Mouse (Mus musculus): ENCODE measurements around the gene Robo1. TPM values are rescaled to one million over a fixed set of nuclear protein-coding genes. Genes with fewer than 3 reads are reported as not detected.

The Robo1 gene
- polyA plus RNA-seq, 1 experiment from 2014 or later: 58.1 TPM

- H3K4me2 ChIP-seq (ENCODE audit: low read length): no peak overlapping the region
- no peak overlapping the region for H3K4me3 ChIP-seq (replicated peaks; ENCODE audit: low read length)
- no peaks in the 10 kb centered on the region for H3K36me3 ChIP-seq (ENCODE audit: control insufficient read depth, insufficient read depth)
- no peaks in the 10 kb centered on the region; the same call in 1 of the 2 replicates for H3K4me1 ChIP-seq (replicated peaks; ENCODE audit: control insufficient read depth, insufficient read depth, low read length)
- no peak overlapping the region for H3K27ac ChIP-seq (ENCODE audit: low read length)
- no peaks in the 10 kb centered on the region for H3K27me3 ChIP-seq (replicated peaks; ENCODE audit: control insufficient read depth, insufficient read depth, low read length)
- no peak overlapping the region for H3K9ac ChIP-seq (replicated peaks; ENCODE audit: low read depth, low read length)
- WGBS: 83% methylated on average over 11 of the region's 11 CpGs
- ATAC-seq: no peak
- H3K9me3 ChIP-seq (ENCODE audit: control insufficient read depth, low read length): no peaks in the 10 kb centered on the region
These were observed 370.9 kb downstream of the Robo1 start for GRCm38 (mm10) chr16:72678947-72679558.

- Histone ChIP-seq H3K27ac (ENCODE audit: low read length) (no peak overlapping the region), H3K4me3 (replicated peaks; ENCODE audit: low read length) (no peak overlapping the region), H3K9me3 (ENCODE audit: control insufficient read depth, low read length) (no peaks in the 10 kb centered on the region), H3K36me3 (ENCODE audit: control insufficient read depth, insufficient read depth) (no peaks in the 10 kb centered on the region), H3K9ac (replicated peaks; ENCODE audit: low read depth, low read length) (no peak overlapping the region), H3K27me3 (replicated peaks; ENCODE audit: control insufficient read depth, insufficient read depth, low read length) (no peaks in the 10 kb centered on the region), H3K4me2 (ENCODE audit: low read length) (no peak overlapping the region), H3K4me1 (replicated peaks; ENCODE audit: control insufficient read depth, insufficient read depth, low read length) (0 out of 2 replicates have a peak, but pooled peaks cover 2% of the 10 kb centered on the region)
- ATAC-seq: no peak
- WGBS: 60% methylated on average over 6 of the region's 6 CpGs
These were observed 377.7 kb downstream of the Robo1 start for GRCm38 (mm10) chr16:72685604-72686479.

- no peak for ATAC-seq
- H3K4me1 ChIP-seq (replicated peaks; ENCODE audit: control insufficient read depth, insufficient read depth, low read length): 0 out of 2 replicates have a peak, but pooled peaks cover 2% of the 10 kb centered on the region
- WGBS: 70% methylated on average over 11 of the region's 11 CpGs
- H3K27ac ChIP-seq (ENCODE audit: low read length): no peak overlapping the region
- no peak overlapping the region for H3K4me2 ChIP-seq (ENCODE audit: low read length)
- no peak overlapping the region for H3K9ac ChIP-seq (replicated peaks; ENCODE audit: low read depth, low read length)
- no peaks in the 10 kb centered on the region for H3K9me3 ChIP-seq (ENCODE audit: control insufficient read depth, low read length)
- H3K36me3 ChIP-seq (ENCODE audit: control insufficient read depth, insufficient read depth): no peaks in the 10 kb centered on the region
- no peaks in the 10 kb centered on the region for H3K27me3 ChIP-seq (replicated peaks; ENCODE audit: control insufficient read depth, insufficient read depth, low read length)
- H3K4me3 ChIP-seq (replicated peaks; ENCODE audit: low read length): no peak overlapping the region
These were observed 378.5 kb downstream of the Robo1 start for GRCm38 (mm10) chr16:72686480-72687053.

DNA sequence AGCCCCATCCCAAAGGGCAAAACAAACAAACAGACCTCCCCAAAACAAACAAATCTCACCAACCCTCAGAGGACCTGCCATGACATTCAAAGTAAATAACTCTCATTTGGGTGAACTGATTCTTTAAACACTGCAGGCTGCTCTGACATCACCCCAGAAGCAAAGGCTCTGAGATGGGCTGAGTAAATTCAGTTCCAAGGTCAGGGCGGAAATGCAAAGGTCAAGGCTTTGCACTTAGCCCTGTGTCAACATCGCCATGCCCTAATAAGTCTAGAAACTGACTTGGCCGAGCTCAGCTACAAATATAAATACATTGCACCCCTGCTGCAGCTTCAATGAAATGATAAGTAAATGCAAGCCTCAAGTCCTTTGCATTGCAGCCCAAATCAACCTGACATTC, 379.5 kb downstream of the Robo1 start:
- Histone ChIP-seq H3K27me3 (replicated peaks; ENCODE audit: control insufficient read depth, insufficient read depth, low read length) (no peaks in the 10 kb centered on the region), H3K9ac (replicated peaks; ENCODE audit: low read depth, low read length) (no peak overlapping the region), H3K36me3 (ENCODE audit: control insufficient read depth, insufficient read depth) (no peaks in the 10 kb centered on the region), H3K9me3 (ENCODE audit: control insufficient read depth, low read length) (no peaks in the 10 kb centered on the region), H3K27ac (ENCODE audit: low read length) (no peak overlapping the region), H3K4me1 (replicated peaks; ENCODE audit: control insufficient read depth, insufficient read depth, low read length) (0 out of 2 replicates have a peak, but pooled peaks cover 2% of the 10 kb centered on the region), H3K4me2 (ENCODE audit: low read length) (no peak overlapping the region), H3K4me3 (replicated peaks; ENCODE audit: low read length) (no peak overlapping the region)
- WGBS: 72% methylated on average over 3 of the region's 3 CpGs
- ATAC-seq: no peak

DNA sequence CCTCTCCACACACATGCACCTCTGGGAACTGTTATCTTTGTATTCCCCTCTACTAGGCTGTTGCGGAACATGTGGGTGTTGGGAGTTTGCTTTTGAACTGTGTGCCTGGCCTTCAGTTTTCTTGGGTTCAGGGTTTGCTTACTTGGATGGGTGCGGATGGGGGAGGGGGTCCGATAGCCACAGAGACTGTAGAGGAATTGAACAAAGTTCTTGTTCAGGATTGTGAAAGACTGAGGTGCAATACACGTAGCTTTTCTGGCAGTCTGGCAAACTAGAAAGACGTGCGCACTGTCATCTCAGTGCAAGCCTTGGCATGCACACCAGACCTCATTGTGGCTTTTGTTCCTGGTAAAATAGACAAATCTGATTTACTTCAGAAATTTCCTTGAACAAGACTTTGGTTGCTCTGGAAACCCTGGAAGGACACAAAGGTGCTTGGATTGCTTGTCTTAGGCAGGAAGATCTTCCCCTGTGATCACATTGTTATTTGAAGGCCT, 380.1 kb downstream of the Robo1 start:
- H3K4me2 ChIP-seq (ENCODE audit: low read length): no peak overlapping the region
- no peak overlapping the region for H3K4me3 ChIP-seq (replicated peaks; ENCODE audit: low read length)
- H3K27me3 ChIP-seq (replicated peaks; ENCODE audit: control insufficient read depth, insufficient read depth, low read length): no peaks in the 10 kb centered on the region
- ATAC-seq: no peak
- WGBS: 67% methylated on average over 6 of the region's 6 CpGs
- H3K36me3 ChIP-seq (ENCODE audit: control insufficient read depth, insufficient read depth): no peaks in the 10 kb centered on the region
- no peaks in the 10 kb centered on the region for H3K9me3 ChIP-seq (ENCODE audit: control insufficient read depth, low read length)
- H3K27ac ChIP-seq (ENCODE audit: low read length): no peak overlapping the region
- peaks cover 5% of the 10 kb centered on the region for H3K4me1 ChIP-seq (replicated peaks; ENCODE audit: control insufficient read depth, insufficient read depth, low read length)
- no peak overlapping the region for H3K9ac ChIP-seq (replicated peaks; ENCODE audit: low read depth, low read length)

DNA sequence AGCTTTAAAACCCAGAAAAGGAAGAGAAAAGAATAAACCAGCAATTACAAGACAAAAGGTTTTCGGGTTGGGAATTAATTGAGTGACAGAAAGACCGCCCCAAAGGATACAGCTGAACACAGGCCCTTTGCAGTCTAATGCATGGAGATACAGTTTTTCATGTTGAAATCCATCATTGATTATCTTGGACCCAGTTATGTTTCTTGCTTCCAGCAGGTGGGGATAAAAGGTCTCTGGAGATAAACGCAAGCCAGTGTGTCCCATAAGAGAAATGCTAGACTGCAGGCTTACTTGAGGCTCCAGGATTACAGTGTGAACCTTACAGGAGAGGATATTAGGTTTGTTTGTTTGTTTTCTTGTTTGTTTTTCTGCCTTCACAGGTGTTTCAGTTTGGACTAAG, 383.8 kb downstream of the Robo1 start:
- no peak overlapping the region for H3K9ac ChIP-seq (replicated peaks; ENCODE audit: low read depth, low read length)
- peak; percentile 51; the same call in 1 of the 2 replicates for ATAC-seq
- no peak overlapping the region for H3K27ac ChIP-seq (ENCODE audit: low read length)
- no peaks in the 10 kb centered on the region for H3K9me3 ChIP-seq (ENCODE audit: control insufficient read depth, low read length)
- WGBS: 16% methylated on average over 3 of the region's 3 CpGs
- H3K4me3 ChIP-seq (replicated peaks; ENCODE audit: low read length): no peak overlapping the region
- peaks cover 12% of the 10 kb centered on the region for H3K4me1 ChIP-seq (replicated peaks; ENCODE audit: control insufficient read depth, insufficient read depth, low read length)
- no peaks in the 10 kb centered on the region for H3K36me3 ChIP-seq (ENCODE audit: control insufficient read depth, insufficient read depth)
- no peak overlapping the region for H3K4me2 ChIP-seq (ENCODE audit: low read length)
- H3K27me3 ChIP-seq (replicated peaks; ENCODE audit: control insufficient read depth, insufficient read depth, low read length): no peaks in the 10 kb centered on the region

DNA sequence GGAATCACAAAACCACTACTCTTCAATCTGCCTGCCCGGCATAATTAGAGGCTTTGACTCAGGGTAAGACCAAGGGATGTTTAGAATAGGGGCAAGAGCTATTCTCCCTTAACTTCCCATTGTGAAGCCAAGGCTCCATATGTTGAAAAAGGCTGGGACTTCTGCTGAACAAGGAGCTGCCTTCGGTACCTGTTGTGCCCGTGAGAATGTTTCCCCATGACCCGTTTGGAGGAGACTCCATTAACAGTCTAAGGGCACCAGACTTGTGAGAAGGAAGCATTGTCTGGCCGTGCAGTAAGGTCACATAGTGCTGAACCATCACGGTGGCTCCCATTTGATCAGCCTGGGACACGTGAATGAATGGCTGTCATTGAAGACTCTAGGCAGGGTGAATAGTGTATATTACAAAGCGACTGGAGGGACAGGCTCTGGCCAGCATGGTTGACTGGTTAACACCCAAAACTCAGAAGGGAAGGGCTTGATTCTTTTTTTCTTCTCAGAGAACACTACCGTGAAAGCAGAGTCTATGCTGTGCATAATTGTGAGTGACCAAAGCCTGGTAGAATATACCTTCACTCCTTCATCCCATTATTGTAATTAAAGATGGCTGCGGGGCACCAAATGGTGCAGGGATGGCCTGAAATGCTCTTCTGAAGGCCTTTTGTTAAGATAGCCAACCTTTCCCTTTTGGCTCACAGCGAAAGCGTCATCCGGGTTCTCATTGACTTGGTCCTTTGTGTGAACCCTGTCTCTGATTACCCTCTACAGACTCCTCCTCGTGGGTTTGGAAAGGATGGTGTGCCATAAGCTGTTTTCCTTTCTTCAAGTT, 385.6 kb downstream of the Robo1 start:
- WGBS: 18% methylated on average over 14 of the region's 14 CpGs
- H3K27me3 ChIP-seq (replicated peaks; ENCODE audit: control insufficient read depth, insufficient read depth, low read length): no peaks in the 10 kb centered on the region
- H3K36me3 ChIP-seq (ENCODE audit: control insufficient read depth, insufficient read depth): no peaks in the 10 kb centered on the region
- no peaks in the 10 kb centered on the region for H3K9me3 ChIP-seq (ENCODE audit: control insufficient read depth, low read length)
- no peak overlapping the region for H3K27ac ChIP-seq (ENCODE audit: low read length)
- H3K4me2 ChIP-seq (ENCODE audit: low read length): no peak overlapping the region
- H3K4me1 ChIP-seq (replicated peaks; ENCODE audit: control insufficient read depth, insufficient read depth, low read length): peaks cover 14% of the 10 kb centered on the region
- ATAC-seq: 0 out of 2 replicates have a peak, but pooled peaks have one; percentile 27
- no peak overlapping the region for H3K9ac ChIP-seq (replicated peaks; ENCODE audit: low read depth, low read length)
- H3K4me3 ChIP-seq (replicated peaks; ENCODE audit: low read length): no peak overlapping the region

DNA sequence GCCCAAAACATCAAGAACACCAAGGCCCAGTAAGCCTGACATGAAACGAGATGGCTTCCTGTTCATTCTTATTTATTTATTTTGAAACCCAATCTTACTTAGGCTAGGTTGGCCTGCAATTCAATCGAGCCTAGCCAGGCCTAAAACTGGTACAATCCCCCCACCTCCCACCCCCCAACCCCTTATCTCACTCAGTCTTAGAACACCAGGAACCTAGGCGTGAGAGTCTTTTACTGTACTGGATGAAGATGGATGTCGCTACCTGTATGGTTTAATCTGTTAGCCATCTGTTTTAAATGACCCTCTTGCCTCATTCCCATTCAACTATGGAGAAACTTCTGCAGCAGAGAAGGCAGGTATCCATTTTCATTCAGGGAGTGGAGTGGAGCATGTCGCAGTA, 386.7 kb downstream of the Robo1 start:
- no peak overlapping the region for H3K27ac ChIP-seq (ENCODE audit: low read length)
- H3K36me3 ChIP-seq (ENCODE audit: control insufficient read depth, insufficient read depth): no peaks in the 10 kb centered on the region
- H3K9me3 ChIP-seq (ENCODE audit: control insufficient read depth, low read length): no peaks in the 10 kb centered on the region
- H3K4me3 ChIP-seq (replicated peaks; ENCODE audit: low read length): no peak overlapping the region
- ATAC-seq: no peak
- 84% methylated on average over 5 of the region's 5 CpGs for WGBS
- peaks cover 26% of the 10 kb centered on the region for H3K4me1 ChIP-seq (replicated peaks; ENCODE audit: control insufficient read depth, insufficient read depth, low read length)
- no peaks in the 10 kb centered on the region for H3K27me3 ChIP-seq (replicated peaks; ENCODE audit: control insufficient read depth, insufficient read depth, low read length)
- H3K4me2 ChIP-seq (ENCODE audit: low read length): no peak overlapping the region
- no peak overlapping the region for H3K9ac ChIP-seq (replicated peaks; ENCODE audit: low read depth, low read length)

Measured in forebrain, embryonic 16.5 days (tissue).